Mouse (Mus musculus): ENCODE results near the gene Gcm1. TPM values are rescaled to one million over a fixed set of nuclear protein-coding genes. Genes with fewer than 3 reads are reported as not detected.
"Not testable (repeated sequence)": the region's sequence is repeated elsewhere in the genome, so short reads cannot be mapped to it uniquely, and the experiment has no call there.

The Gcm1 gene
- total RNA-seq, 2 experiments from 2014 or later: not detected

- peak; percentile 91 for ATAC-seq (replicated peaks; ENCODE audit: low FRiP score, low TSS enrichment, poor library complexity, severe bottlenecking)
Observed at GRCm38 (mm10) chr9:78038755-78039489, 12.8 kb upstream of the Gcm1 start.

- ATAC-seq (replicated peaks; ENCODE audit: low FRiP score, low TSS enrichment, poor library complexity, severe bottlenecking): no peak
Observed at GRCm38 (mm10) chr9:78045171-78045570, 6.6 kb upstream of the Gcm1 start.

- ATAC-seq (replicated peaks; ENCODE audit: low FRiP score, low TSS enrichment, poor library complexity, severe bottlenecking): peak; percentile 26; the same call in 1 of the 2 replicates
Observed at GRCm38 (mm10) chr9:78046755-78047154, 5.0 kb upstream of the Gcm1 start.

GRCm38 (mm10) chr9:78050452-78050970, 1.2 kb upstream of the Gcm1 start:
- no peak for ATAC-seq (replicated peaks; ENCODE audit: low FRiP score, low TSS enrichment, poor library complexity, severe bottlenecking)

GRCm38 (mm10) chr9:78053821-78054220, 2.1 kb downstream of the Gcm1 start:
- ATAC-seq (replicated peaks; ENCODE audit: low FRiP score, low TSS enrichment, poor library complexity, severe bottlenecking): no peak

- ATAC-seq (replicated peaks; ENCODE audit: low FRiP score, low TSS enrichment, poor library complexity, severe bottlenecking): no peak
Observed at GRCm38 (mm10) chr9:78054298-78054697, 2.6 kb downstream of the Gcm1 start.

- peak; percentile 83 for ATAC-seq (replicated peaks; ENCODE audit: low FRiP score, low TSS enrichment, poor library complexity, severe bottlenecking)
Observed at GRCm38 (mm10) chr9:78059525-78060120, 7.9 kb downstream of the Gcm1 start.

GRCm38 (mm10) chr9:78062392-78062791, 10.7 kb downstream of the Gcm1 start:
- no peak for ATAC-seq (replicated peaks; ENCODE audit: low FRiP score, low TSS enrichment, poor library complexity, severe bottlenecking)

- ATAC-seq (replicated peaks; ENCODE audit: low FRiP score, low TSS enrichment, poor library complexity, severe bottlenecking): no peak
Observed at GRCm38 (mm10) chr9:78064121-78064520, 12.4 kb downstream of the Gcm1 start.

- 0 out of 2 replicates have a peak, but pooled peaks have one; percentile 29 for ATAC-seq (replicated peaks; ENCODE audit: low FRiP score, low TSS enrichment, poor library complexity, severe bottlenecking)
Observed at GRCm38 (mm10) chr9:78070496-78070895, 18.8 kb downstream of the Gcm1 start.

GRCm38 (mm10) chr9:78071626-78072025, 19.9 kb downstream of the Gcm1 start:
- ATAC-seq (replicated peaks; ENCODE audit: low FRiP score, low TSS enrichment, poor library complexity, severe bottlenecking): peak; percentile 81

GRCm38 (mm10) chr9:78073291-78073690, 21.6 kb downstream of the Gcm1 start:
- not testable (repeated sequence) for ATAC-seq (replicated peaks; ENCODE audit: low FRiP score, low TSS enrichment, poor library complexity, severe bottlenecking)

- ATAC-seq (replicated peaks; ENCODE audit: low FRiP score, low TSS enrichment, poor library complexity, severe bottlenecking): no peak
Observed at GRCm38 (mm10) chr9:78073713-78074340, 22.1 kb downstream of the Gcm1 start.

GRCm38 (mm10) chr9:78075256-78075655, 23.5 kb downstream of the Gcm1 start:
- no peak for ATAC-seq (replicated peaks; ENCODE audit: low FRiP score, low TSS enrichment, poor library complexity, severe bottlenecking)

- ATAC-seq (replicated peaks; ENCODE audit: low FRiP score, low TSS enrichment, poor library complexity, severe bottlenecking): no peak
Observed at GRCm38 (mm10) chr9:78078240-78078639, 26.5 kb downstream of the Gcm1 start.

- ATAC-seq (replicated peaks; ENCODE audit: low FRiP score, low TSS enrichment, poor library complexity, severe bottlenecking): no peak
Observed at GRCm38 (mm10) chr9:78081835-78082234, 30.1 kb downstream of the Gcm1 start.

- no peak for ATAC-seq (replicated peaks; ENCODE audit: low FRiP score, low TSS enrichment, poor library complexity, severe bottlenecking)
Observed at GRCm38 (mm10) chr9:78084341-78084740, 32.6 kb downstream of the Gcm1 start.

GRCm38 (mm10) chr9:78085722-78086287, 34.1 kb downstream of the Gcm1 start:
- no peak for ATAC-seq (replicated peaks; ENCODE audit: low FRiP score, low TSS enrichment, poor library complexity, severe bottlenecking)

GRCm38 (mm10) chr9:78087751-78088150, 36.0 kb downstream of the Gcm1 start:
- no peak for ATAC-seq (replicated peaks; ENCODE audit: low FRiP score, low TSS enrichment, poor library complexity, severe bottlenecking)

GRCm38 (mm10) chr9:78088521-78088920, 36.8 kb downstream of the Gcm1 start:
- ATAC-seq (replicated peaks; ENCODE audit: low FRiP score, low TSS enrichment, poor library complexity, severe bottlenecking): no peak
